Mouse (Mus musculus) stomach, postnatal 0 days (tissue): ENCODE measurements at regions not wholly inside any gene's neighbourhood (a gene's known extent, or its start where the extent isn't known, plus 50 kb on each side); places are given as distances from the start of the nearest gene placed in this dataset.

Source experiments
- CTCF ChIP-seq: IDR thresholded peaks from 2 replicates; pipeline ENCODE4 v1.5.1; 2016; ENCODE audit warnings: antibody characterized with exemption, low read depth, mild to moderate bottlenecking, moderate library complexity
- EP300 ChIP-seq: optimal IDR thresholded peaks from 2 replicates; pipeline ENCODE3; 2016; ENCODE audit warnings: antibody characterized with exemption

GRCm38 (mm10) chr10:37434229-37434628, 295.5 kb upstream of the Marcks start:
- TF ChIP-seq CTCF (no peak), EP300 (no peak)
